Mouse (Mus musculus): Measurements from ENCODE around the gene Ankrd63. TPM values are rescaled to one million over a fixed set of nuclear protein-coding genes. Genes with fewer than 3 reads are reported as not detected.

The Ankrd63 gene
- polyA plus RNA-seq, 1 experiment: 1.4 TPM

- Histone ChIP-seq H3K36me3 (ENCODE audit: control insufficient read depth, insufficient read depth, low read length) (no peaks in the 10 kb centered on the region), H3K27ac (ENCODE audit: insufficient read depth, low read depth, low read length) (no peak overlapping the region; the same call in 1 of the 2 replicates), H3K4me3 (ENCODE audit: low read depth, low read length) (no peak overlapping the region), H3K27me3 (ENCODE audit: control insufficient read depth, insufficient read depth, low read length) (0 out of 2 replicates have a peak, but pooled peaks cover 4% of the 10 kb centered on the region), H3K4me1 (ENCODE audit: control insufficient read depth, insufficient read depth, insufficient read length, low read length) (peaks cover 3% of the 10 kb centered on the region; the same call in 1 of the 2 replicates)
- WGBS: 87% methylated on average over 2 of the region's 2 CpGs
- no peak for TF ChIP-seq POLR2A (IDR thresholded peaks at IDR 0.05; ENCODE audit: low read depth, low read length)
- no peak for TF ChIP-seq CTCF (IDR thresholded peaks at IDR 0.05; ENCODE audit: extremely low read depth, insufficient read length, insufficient replicate concordance, low read depth, low read length)
Measured at GRCm38 (mm10) chr2:118726873-118727272, 23.1 kb upstream of the Ankrd63 start.

DNA sequence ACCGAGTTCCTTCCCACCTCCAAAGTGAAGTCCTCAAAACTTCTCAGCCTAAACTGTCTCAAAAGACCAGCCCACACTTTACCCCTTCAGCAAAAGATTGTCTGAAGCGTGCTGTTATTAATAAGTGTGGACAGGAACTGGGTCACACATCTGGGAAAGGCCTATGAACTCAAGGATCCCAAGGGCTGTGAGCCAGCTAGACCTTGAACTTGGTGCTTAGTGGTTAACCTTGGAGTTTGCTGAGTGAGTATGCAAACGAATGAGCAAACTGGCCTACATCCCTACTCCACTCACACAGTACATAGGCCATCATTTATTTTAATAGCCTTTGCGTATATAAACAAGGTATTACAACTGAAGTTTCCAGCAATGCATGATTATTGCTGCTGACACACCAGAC lies 21.7 kb upstream of the Ankrd63 start:
- H3K27ac ChIP-seq (ENCODE audit: insufficient read depth, low read depth, low read length): no peak overlapping the region
- TF ChIP-seq POLR2A (IDR thresholded peaks at IDR 0.05; ENCODE audit: low read depth, low read length) (no peak), CTCF (IDR thresholded peaks at IDR 0.05; ENCODE audit: extremely low read depth, insufficient read length, insufficient replicate concordance, low read depth, low read length) (no peak)
- H3K36me3 ChIP-seq (ENCODE audit: control insufficient read depth, insufficient read depth, low read length): no peaks in the 10 kb centered on the region
- WGBS: 58% methylated on average over 4 of the region's 4 CpGs
- 0 out of 2 replicates have a peak, but pooled peaks cover 4% of the 10 kb centered on the region for H3K27me3 ChIP-seq (ENCODE audit: control insufficient read depth, insufficient read depth, low read length)
- peaks cover 3% of the 10 kb centered on the region; the same call in 1 of the 2 replicates for H3K4me1 ChIP-seq (ENCODE audit: control insufficient read depth, insufficient read depth, insufficient read length, low read length)
- no peak overlapping the region for H3K4me3 ChIP-seq (ENCODE audit: low read depth, low read length)

GRCm38 (mm10) chr2:118723693-118724486 lies 20.1 kb upstream of the Ankrd63 start:
- Histone ChIP-seq H3K27ac (ENCODE audit: insufficient read depth, low read depth, low read length) (no peak overlapping the region), H3K36me3 (ENCODE audit: control insufficient read depth, insufficient read depth, low read length) (no peaks in the 10 kb centered on the region), H3K4me1 (ENCODE audit: control insufficient read depth, insufficient read depth, insufficient read length, low read length) (no peaks in the 10 kb centered on the region), H3K27me3 (ENCODE audit: control insufficient read depth, insufficient read depth, low read length) (0 out of 2 replicates have a peak, but pooled peaks cover 4% of the 10 kb centered on the region), H3K4me3 (ENCODE audit: low read depth, low read length) (no peak overlapping the region)
- 73% methylated on average over 15 of the region's 15 CpGs for WGBS
- TF ChIP-seq CTCF (IDR thresholded peaks at IDR 0.05; ENCODE audit: extremely low read depth, insufficient read length, insufficient replicate concordance, low read depth, low read length) (no peak), POLR2A (IDR thresholded peaks at IDR 0.05; ENCODE audit: low read depth, low read length) (no peak)

GRCm38 (mm10) chr2:118716677-118717076 lies 12.9 kb upstream of the Ankrd63 start:
- TF ChIP-seq POLR2A (IDR thresholded peaks at IDR 0.05; ENCODE audit: low read depth, low read length): no peak
- TF ChIP-seq CTCF (IDR thresholded peaks at IDR 0.05; ENCODE audit: extremely low read depth, insufficient read length, insufficient replicate concordance, low read depth, low read length): no peak
- 86% methylated on average over 5 of the region's 5 CpGs for WGBS
- H3K4me3 ChIP-seq (ENCODE audit: low read depth, low read length): no peak overlapping the region

DNA sequence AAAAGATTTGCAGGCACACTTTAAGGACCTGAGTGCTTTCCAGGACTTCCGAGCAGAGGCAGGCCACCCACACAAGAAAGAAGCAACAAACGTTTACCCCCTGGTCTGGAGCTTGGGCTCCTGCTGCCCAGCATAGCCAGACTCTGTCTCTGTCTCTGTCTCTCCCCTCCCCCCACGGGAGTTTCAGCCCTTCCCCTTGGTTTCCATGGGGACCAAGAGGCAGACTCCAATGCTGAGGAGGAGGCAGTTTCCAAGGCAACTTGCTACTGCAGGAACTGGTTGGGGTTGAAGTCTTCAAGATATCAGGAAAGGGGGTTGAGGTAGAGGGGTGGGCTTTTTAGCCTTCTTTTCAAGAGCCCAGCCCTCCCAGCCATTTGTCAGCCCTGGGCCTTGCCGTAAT lies 10.5 kb upstream of the Ankrd63 start:
- Histone ChIP-seq H3K36me3 (ENCODE audit: control insufficient read depth, insufficient read depth, low read length) (no peaks in the 10 kb centered on the region), H3K27me3 (ENCODE audit: control insufficient read depth, insufficient read depth, low read length) (peaks cover 18% of the 10 kb centered on the region), H3K4me3 (ENCODE audit: low read depth, low read length) (no peak overlapping the region), H3K4me1 (ENCODE audit: control insufficient read depth, insufficient read depth, insufficient read length, low read length) (peaks cover 10% of the 10 kb centered on the region), H3K27ac (ENCODE audit: insufficient read depth, low read depth, low read length) (no peak overlapping the region)
- TF ChIP-seq POLR2A (IDR thresholded peaks at IDR 0.05; ENCODE audit: low read depth, low read length) (no peak), CTCF (IDR thresholded peaks at IDR 0.05; ENCODE audit: extremely low read depth, insufficient read length, insufficient replicate concordance, low read depth, low read length) (no peak)
- WGBS: 52% methylated on average over 4 of the region's 4 CpGs

More at GRCm38 (mm10) chr2:118716677-118717076, 12.9 kb upstream of the Ankrd63 start:
- Histone ChIP-seq H3K27me3 (ENCODE audit: control insufficient read depth, insufficient read depth, low read length) (0 out of 2 replicates have a peak, but pooled peaks cover 3% of the 10 kb centered on the region), H3K27ac (ENCODE audit: insufficient read depth, low read depth, low read length) (no peak overlapping the region), H3K4me1 (ENCODE audit: control insufficient read depth, insufficient read depth, insufficient read length, low read length) (no peaks in the 10 kb centered on the region), H3K36me3 (ENCODE audit: control insufficient read depth, insufficient read depth, low read length) (no peaks in the 10 kb centered on the region)

GRCm38 (mm10) chr2:118713631-118714030 lies 9.9 kb upstream of the Ankrd63 start:
- Histone ChIP-seq H3K27me3 (ENCODE audit: control insufficient read depth, insufficient read depth, low read length) (peaks cover 18% of the 10 kb centered on the region), H3K27ac (ENCODE audit: insufficient read depth, low read depth, low read length) (no peak overlapping the region), H3K4me3 (ENCODE audit: low read depth, low read length) (no peak overlapping the region), H3K36me3 (ENCODE audit: control insufficient read depth, insufficient read depth, low read length) (no peaks in the 10 kb centered on the region), H3K4me1 (ENCODE audit: control insufficient read depth, insufficient read depth, insufficient read length, low read length) (peaks cover 10% of the 10 kb centered on the region)
- no peak for TF ChIP-seq POLR2A (IDR thresholded peaks at IDR 0.05; ENCODE audit: low read depth, low read length)
- 79% methylated on average over 6 of the region's 6 CpGs for WGBS

DNA sequence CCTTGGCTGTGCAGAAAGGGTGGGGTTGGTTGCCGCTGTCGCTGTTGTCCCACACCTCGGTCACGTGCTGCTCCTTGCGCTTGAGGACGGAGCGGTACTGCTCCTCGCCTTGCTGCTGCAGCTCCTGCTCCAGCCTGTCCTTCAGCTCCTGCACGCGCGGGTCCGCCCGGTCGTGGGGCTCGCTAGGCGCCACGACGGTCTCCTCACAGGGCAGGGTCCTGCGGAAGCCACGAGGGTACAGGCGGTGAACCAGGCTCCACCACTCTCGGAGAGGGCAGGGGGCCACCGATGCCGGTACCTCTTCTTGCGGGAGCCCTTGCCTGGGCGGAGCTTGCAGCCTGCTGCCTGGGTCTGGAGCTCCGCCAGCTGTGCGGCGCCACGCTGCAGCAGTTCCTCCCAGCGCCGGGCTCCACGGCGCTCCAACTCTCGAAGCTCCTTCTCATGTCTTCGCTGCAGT lies 7.3 kb upstream of the Ankrd63 start:
- Histone ChIP-seq H3K27ac (ENCODE audit: insufficient read depth, low read depth, low read length) (no peak overlapping the region), H3K4me3 (ENCODE audit: low read depth, low read length) (peak overlapping the region; percentile 48), H3K36me3 (ENCODE audit: control insufficient read depth, insufficient read depth, low read length) (no peaks in the 10 kb centered on the region), H3K27me3 (ENCODE audit: control insufficient read depth, insufficient read depth, low read length) (peaks cover 18% of the 10 kb centered on the region), H3K4me1 (ENCODE audit: control insufficient read depth, insufficient read depth, insufficient read length, low read length) (peaks cover 10% of the 10 kb centered on the region)
- WGBS: 5% methylated on average over 36 of the region's 36 CpGs
- no peak; the same call in 1 of the 2 replicates for TF ChIP-seq POLR2A (IDR thresholded peaks at IDR 0.05; ENCODE audit: low read depth, low read length)
- TF ChIP-seq CTCF (IDR thresholded peaks at IDR 0.05; ENCODE audit: extremely low read depth, insufficient read length, insufficient replicate concordance, low read depth, low read length): no peak
